Mouse (Mus musculus): ENCODE results near the gene Rab22a. TPM values are rescaled to one million over a fixed set of nuclear protein-coding genes. Genes with fewer than 3 reads are reported as not detected.
"Not testable (repeated sequence)": the region's sequence is repeated elsewhere in the genome, so short reads cannot be mapped to it uniquely, and the experiment has no call there.

The Rab22a gene
- polyA plus RNA-seq, 1 experiment: 28.5 TPM

- no peak for TF ChIP-seq GATA1 (IDR thresholded peaks at IDR 0.05; ENCODE audit: low read length)
These were observed 39.3 kb downstream of the Rab22a start for GRCm38 (mm10) chr2:173698850-173699249.

- TF ChIP-seq GATA1 (IDR thresholded peaks at IDR 0.05; ENCODE audit: low read length): no peak
These were observed 42.7 kb downstream of the Rab22a start for GRCm38 (mm10) chr2:173702096-173702866.

- TF ChIP-seq GATA1 (IDR thresholded peaks at IDR 0.05; ENCODE audit: low read length): no peak
These were observed 43.3 kb downstream of the Rab22a start for GRCm38 (mm10) chr2:173702867-173703237.

GRCm38 (mm10) chr2:173705827-173706551 lies 46.4 kb downstream of the Rab22a start:
- TF ChIP-seq GATA1 (IDR thresholded peaks at IDR 0.05; ENCODE audit: low read length): no peak

- TF ChIP-seq GATA1 (IDR thresholded peaks at IDR 0.05; ENCODE audit: low read length): no peak
These were observed 50.6 kb downstream of the Rab22a start for GRCm38 (mm10) chr2:173710193-173710592.

- no peak for TF ChIP-seq GATA1 (IDR thresholded peaks at IDR 0.05; ENCODE audit: low read length)
These were observed 53.1 kb downstream of the Rab22a start for GRCm38 (mm10) chr2:173712656-173713055.

- TF ChIP-seq GATA1 (IDR thresholded peaks at IDR 0.05; ENCODE audit: low read length): no peak
These were observed 53.7 kb downstream of the Rab22a start for GRCm38 (mm10) chr2:173713241-173713640.

- no peak for TF ChIP-seq GATA1 (IDR thresholded peaks at IDR 0.05; ENCODE audit: low read length)
These were observed 55.2 kb downstream of the Rab22a start for GRCm38 (mm10) chr2:173714620-173715218.

GRCm38 (mm10) chr2:173716966-173717365 lies 57.4 kb downstream of the Rab22a start:
- TF ChIP-seq GATA1 (IDR thresholded peaks at IDR 0.05; ENCODE audit: low read length): no peak

- TF ChIP-seq GATA1 (IDR thresholded peaks at IDR 0.05; ENCODE audit: low read length): not testable (repeated sequence)
These were observed 59.6 kb downstream of the Rab22a start, which contains the start of gene 1700010B08Rik for GRCm38 (mm10) chr2:173719115-173719514. Gene 1700010B08Rik (plus strand): TSS chr2:173719415.

GRCm38 (mm10) chr2:173722251-173722857 lies 62.8 kb downstream of the Rab22a start:
- TF ChIP-seq GATA1 (IDR thresholded peaks at IDR 0.05; ENCODE audit: low read length): no peak

- no peak for TF ChIP-seq GATA1 (IDR thresholded peaks at IDR 0.05; ENCODE audit: low read length)
These were observed 64.8 kb downstream of the Rab22a start for GRCm38 (mm10) chr2:173724382-173724781.

GRCm38 (mm10) chr2:173724940-173725807 lies 65.6 kb downstream of the Rab22a start:
- TF ChIP-seq GATA1 (IDR thresholded peaks at IDR 0.05; ENCODE audit: low read length): no peak

- no peak for TF ChIP-seq GATA1 (IDR thresholded peaks at IDR 0.05; ENCODE audit: low read length)
These were observed 66.3 kb downstream of the Rab22a start for GRCm38 (mm10) chr2:173725819-173726218.

GRCm38 (mm10) chr2:173730444-173730966 lies 70.9 kb downstream of the Rab22a start:
- no peak for TF ChIP-seq GATA1 (IDR thresholded peaks at IDR 0.05; ENCODE audit: low read length)
